Mouse (Mus musculus) liver, embryonic 14.5 days (tissue): ENCODE data around the gene Gm45208. TPM values are rescaled to one million over a fixed set of nuclear protein-coding genes. Genes with fewer than 3 reads are reported as not detected.

Experiments used
- ATAC-seq: fragments of 200-750 bp; cut with Nextera tagmentation; 2 replicates; pipeline ENCODE4 v1.8.0; 2017; ENCODE audit warnings: moderate number of reproducible peaks, mild to moderate bottlenecking, moderate library complexity; ENCODE audit not compliant: insufficient read depth
- DNase-seq, 3 experiments: peaks; one replicate each; pipeline ENCODE4 v3.0.0-alpha.2; 2012 to 2013; ENCODE audit warnings: low read depth in 3 of 3, low spot score in 3 of 3
- H3K27ac ChIP-seq: fragments of 300-500 bp; sonication (generic); 2 replicates; pipeline ENCODE4 v1.5.1; 2014; ENCODE audit warnings: moderate library complexity, mild to moderate bottlenecking, control low read depth, inconsistent platforms
- H3K27me3 ChIP-seq: fragments of 300-500 bp; sonication (generic); 2 replicates; pipeline ENCODE4 v1.6.1; 2014; ENCODE audit warnings: mild to moderate bottlenecking, low read length, moderate library complexity; ENCODE audit not compliant: control insufficient read depth, insufficient read depth
- H3K36me3 ChIP-seq: fragments of 300-500 bp; sonication (generic); replicated peaks from 2 replicates; pipeline ENCODE4 v1.6.1; 2014; ENCODE audit warnings: low read depth; ENCODE audit not compliant: control insufficient read depth, insufficient read depth
- H3K4me1 ChIP-seq, 2 experiments: fragments of 200-500 bp in 1 of 2; fragments of 300-500 bp in 1 of 2; sonication (generic) in 1 of 2; replicated peaks; 2 replicates each; pipeline ENCODE4 v1.6.1; 2012 to 2014; ENCODE audit warnings: antibody characterized with exemption in 1 of 2, inconsistent platforms in 1 of 2, low read length in 1 of 2; ENCODE audit not compliant: control insufficient read depth in 2 of 2, insufficient read depth in 2 of 2
- H3K4me2 ChIP-seq: fragments of 300-500 bp; sonication (generic); 2 replicates; pipeline ENCODE4 v1.6.1; 2014; ENCODE audit warnings: low read depth, mild to moderate bottlenecking, control low read depth, moderate library complexity
- H3K4me3 ChIP-seq, 2 experiments: fragments of 200-500 bp in 1 of 2; fragments of 300-500 bp in 1 of 2; sonication (generic) in 1 of 2; 2 replicates each; pipeline ENCODE4 v1.5.1; 2012 to 2014; ENCODE audit warnings: low read depth in 2 of 2, low read length in 2 of 2, mild to moderate bottlenecking in 2 of 2, control low read depth in 1 of 2, inconsistent platforms in 1 of 2, moderate library complexity in 1 of 2; ENCODE audit not compliant: insufficient read depth in 1 of 2
- H3K9ac ChIP-seq: fragments of 300-500 bp; sonication (generic); replicated peaks from 2 replicates; pipeline ENCODE4 v1.6.1; 2014; ENCODE audit warnings: mild to moderate bottlenecking, control low read depth, moderate library complexity
- H3K9me3 ChIP-seq: fragments of 300-500 bp; sonication (generic); 2 replicates; pipeline ENCODE4 v1.6.1; 2016; ENCODE audit warnings: low read length, mixed read lengths; ENCODE audit not compliant: control insufficient read depth
- CTCF ChIP-seq: IDR thresholded peaks from 2 replicates; pipeline ENCODE4 v1.5.1; 2016; ENCODE audit warnings: antibody characterized with exemption, low read depth, control low read depth
- EP300 ChIP-seq: IDR thresholded peaks from 2 replicates; pipeline ENCODE4 v1.6.1; 2016; ENCODE audit warnings: antibody characterized with exemption, low read depth
- WGBS: fragments of 180-500 bp; shearing (Covaris S2); extraction: QIAGEN DNeasy Blood & Tissue Kit; methylation state at CpG from one replicate; pipeline ENCODE4 v1.1.7; 2014; ENCODE audit not compliant: insufficient replicate concordance; 5-methylcytosine and 5-hydroxymethylcytosine counted together
- polyA plus RNA-seq, 2 experiments: library from polyadenylated mRNA; depleted of rRNA in 1 of 2; stranded (reverse) in 1 of 2; unstranded in 1 of 2; fragments of >200 nt; fragmentation: Nextera tagmentation in 1 of 2; extraction: Ambion mirVana in 1 of 2; gene quantifications; 2 replicates each; pipeline versions ENCODE4 v1.2.1 to v1.2.3; 2012 to 2014

Gm45208 gene
- polyA plus RNA-seq, 2 experiments = 0.18 TPM; not detected in 1

GRCm38 (mm10) chrX:7740082-7740819 is 18.2 kb downstream of the Gm45208 start:
- Histone ChIP-seq H3K27me3 (no peaks in the 10 kb centered on the region), H3K27ac (no peak overlapping the region), H3K4me3 (no peak overlapping the region), H3K4me2 (peak overlapping the region; percentile 24; the same call in 1 of the 2 replicates), H3K9me3 (no peaks in the 10 kb centered on the region), H3K9ac (no peak overlapping the region), H3K36me3 (no peaks in the 10 kb centered on the region), H3K4me1 (peaks cover 0 to 12% of the 10 kb centered on the region in 2 experiments; a peak in 2 of 4 replicates)
- DNase-seq (no peak), ATAC-seq (no peak)
- WGBS = 51% methylated on average over 10 of the region's 10 CpGs
- TF ChIP-seq EP300 = no peak
- TF ChIP-seq CTCF = no peak

DNA sequence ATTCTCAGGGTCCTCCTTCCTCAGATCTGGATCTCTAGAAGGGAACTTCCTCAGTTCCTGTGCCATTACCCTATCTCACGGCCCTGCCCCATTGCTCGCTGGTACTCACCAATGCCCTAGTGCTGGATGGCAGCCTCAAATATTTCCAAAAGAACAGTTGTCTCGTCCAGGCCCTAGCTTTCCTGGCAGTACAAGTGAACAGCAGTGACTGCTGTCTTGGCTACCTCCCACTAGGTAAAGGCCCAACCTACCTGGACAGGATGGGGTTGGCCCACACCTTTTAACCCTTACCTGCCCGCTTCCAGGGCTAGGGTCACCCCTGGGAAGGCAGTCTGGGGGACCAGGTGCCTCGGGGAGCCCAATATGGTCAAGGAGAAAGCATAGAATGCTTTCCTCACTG is 19.1 kb downstream of the Gm45208 start:
- Histone ChIP-seq H3K4me1 (peaks cover 0 to 12% of the 10 kb centered on the region in 2 experiments; a peak in 2 of 4 replicates), H3K4me2 (peak overlapping the region; percentile 24; the same call in 1 of the 2 replicates), H3K27me3 (no peaks in the 10 kb centered on the region), H3K36me3 (no peaks in the 10 kb centered on the region), H3K27ac (no peak overlapping the region), H3K4me3 (no peak overlapping the region), H3K9ac (no peak overlapping the region), H3K9me3 (no peaks in the 10 kb centered on the region)
- no peak for DNase-seq
- WGBS = 37% methylated on average over 5 of the region's 5 CpGs
- peak; percentile 27; the same call in 1 of the 2 replicates for ATAC-seq
- TF ChIP-seq CTCF = no peak
- TF ChIP-seq EP300 = no peak

- no peaks in the 10 kb centered on the region for H3K36me3 ChIP-seq
- H3K9me3 ChIP-seq = no peaks in the 10 kb centered on the region
- no peak overlapping the region for H3K9ac ChIP-seq
- H3K4me3 ChIP-seq = no peak overlapping the region
- no peak overlapping the region for H3K4me2 ChIP-seq
- peaks cover 0 to 12% of the 10 kb centered on the region in 2 experiments; a peak in 2 of 4 replicates for H3K4me1 ChIP-seq
- WGBS = 46% methylated on average over 5 of the region's 5 CpGs
- TF ChIP-seq EP300 = no peak
- TF ChIP-seq CTCF = peak; percentile 67
- ATAC-seq (no peak), DNase-seq (no peak)
- H3K27me3 ChIP-seq = no peaks in the 10 kb centered on the region
- no peak overlapping the region for H3K27ac ChIP-seq
Measured at GRCm38 (mm10) chrX:7743470-7743869, 21.4 kb downstream of the Gm45208 start.

GRCm38 (mm10) chrX:7744940-7745339 is 22.9 kb downstream of the Gm45208 start:
- Histone ChIP-seq H3K27ac (no peak overlapping the region), H3K9ac (no peak overlapping the region), H3K36me3 (no peaks in the 10 kb centered on the region), H3K4me1 (peaks cover 0 to 10% of the 10 kb centered on the region in 2 experiments; a peak in 2 of 4 replicates), H3K27me3 (no peaks in the 10 kb centered on the region), H3K4me3 (no peak overlapping the region), H3K4me2 (no peak overlapping the region), H3K9me3 (no peaks in the 10 kb centered on the region)
- DNase-seq (no peak), ATAC-seq (no peak)
- TF ChIP-seq CTCF = no peak
- TF ChIP-seq EP300 = no peak
- WGBS = 32% methylated on average over 1 of the region's 1 CpGs

- H3K4me3 ChIP-seq = no peak overlapping the region
- no peaks in the 10 kb centered on the region for H3K36me3 ChIP-seq
- WGBS = 87% methylated on average over 8 of the region's 8 CpGs
- H3K4me1 ChIP-seq = peaks cover 0 to 7% of the 10 kb centered on the region in 2 experiments; a peak in 2 of 4 replicates
- no peak overlapping the region for H3K9ac ChIP-seq
- H3K9me3 ChIP-seq = no peaks in the 10 kb centered on the region
- H3K4me2 ChIP-seq = no peak overlapping the region
- DNase-seq (no peak), ATAC-seq (no peak)
- TF ChIP-seq EP300 = no peak
- no peak for TF ChIP-seq CTCF
- no peak overlapping the region for H3K27ac ChIP-seq
- no peaks in the 10 kb centered on the region for H3K27me3 ChIP-seq
Measured at GRCm38 (mm10) chrX:7745429-7745828, 23.4 kb downstream of the Gm45208 start.
